Mouse (Mus musculus): Measurements from ENCODE around the gene Bcl11b.
A peak's percentile ranks its signal among the peaks of the same experiment; 100 is the strongest.

Gene Bcl11b

DNA sequence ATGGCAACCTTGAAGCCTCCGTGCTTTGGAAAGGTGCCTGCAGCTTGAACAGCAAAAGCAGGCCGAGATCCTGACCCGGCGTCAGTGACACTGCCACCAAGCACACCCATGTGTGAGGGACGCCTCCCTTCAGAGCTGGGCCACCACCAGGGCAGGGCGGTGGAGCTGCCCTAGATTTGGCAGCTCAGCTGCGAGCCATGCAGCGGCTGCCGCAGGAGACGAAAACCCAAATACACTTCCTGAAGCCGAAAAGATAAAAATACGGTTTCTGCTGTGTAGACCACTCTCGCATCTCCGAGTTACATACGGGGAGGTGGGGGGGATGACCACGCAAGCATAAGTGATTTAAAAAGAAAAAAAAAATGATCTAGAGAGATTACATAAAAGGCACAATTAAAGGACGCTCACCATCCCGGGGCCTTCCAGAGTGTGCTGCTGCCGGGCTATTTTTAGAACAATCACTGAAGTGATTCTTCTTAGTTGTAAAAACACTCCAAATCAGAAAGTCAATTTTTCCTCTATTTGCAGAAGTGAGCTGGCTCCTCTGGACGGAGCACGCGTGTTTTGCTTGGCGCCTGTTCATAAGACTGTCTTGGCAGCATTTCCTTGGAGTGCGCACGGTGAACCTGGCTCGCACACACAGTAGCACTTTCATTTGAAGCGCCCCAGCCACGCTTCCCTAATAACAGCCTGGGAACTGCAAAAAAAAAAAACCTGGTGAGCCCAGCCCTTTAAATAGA is 72.6 kb downstream of the Bcl11b start:
- DNase-seq = peak; percentile 48 to 67

DNA sequence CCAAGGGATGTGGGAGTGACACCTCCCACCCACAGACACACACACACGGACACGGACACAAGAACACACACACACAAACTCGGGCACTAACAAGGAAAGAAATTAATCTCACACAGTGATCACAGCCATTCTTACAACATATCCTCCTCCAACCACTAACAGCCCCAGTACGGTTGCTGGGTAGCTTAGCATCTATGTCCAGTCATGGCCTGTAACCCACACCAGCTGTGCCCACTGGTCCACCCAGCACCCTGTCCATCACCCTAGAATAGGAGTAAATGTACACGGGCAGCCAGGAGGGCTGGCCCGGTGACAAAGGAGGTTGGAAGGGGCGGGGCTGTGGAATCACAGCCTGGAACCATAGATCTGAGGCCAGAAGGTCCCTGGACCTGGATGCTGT is 74.5 kb downstream of the Bcl11b start:
- DNase-seq = peak in 1 of 2 experiments; percentile 34

DNA sequence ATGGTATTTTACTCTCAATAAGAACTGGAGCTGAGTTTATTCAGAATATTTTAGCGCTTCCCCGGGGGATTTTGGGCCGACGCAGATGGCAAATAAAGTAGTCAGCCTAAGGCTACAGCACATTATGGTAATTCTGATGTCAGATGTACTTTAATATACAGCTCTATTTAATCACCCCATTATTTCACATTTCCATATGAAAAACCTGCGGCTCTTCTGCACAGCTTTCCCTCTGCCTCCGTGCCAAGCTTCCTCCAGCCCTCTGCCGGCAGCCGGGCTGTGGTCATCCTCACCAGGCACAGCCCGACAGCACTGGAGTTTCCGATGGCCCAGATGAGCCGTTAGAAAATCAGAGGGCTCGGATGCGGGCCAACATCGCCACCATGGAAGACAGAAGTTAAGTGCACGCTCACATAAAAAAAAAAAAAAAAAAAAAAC is 74.9 kb downstream of the Bcl11b start:
- DNase-seq = no peak

DNA sequence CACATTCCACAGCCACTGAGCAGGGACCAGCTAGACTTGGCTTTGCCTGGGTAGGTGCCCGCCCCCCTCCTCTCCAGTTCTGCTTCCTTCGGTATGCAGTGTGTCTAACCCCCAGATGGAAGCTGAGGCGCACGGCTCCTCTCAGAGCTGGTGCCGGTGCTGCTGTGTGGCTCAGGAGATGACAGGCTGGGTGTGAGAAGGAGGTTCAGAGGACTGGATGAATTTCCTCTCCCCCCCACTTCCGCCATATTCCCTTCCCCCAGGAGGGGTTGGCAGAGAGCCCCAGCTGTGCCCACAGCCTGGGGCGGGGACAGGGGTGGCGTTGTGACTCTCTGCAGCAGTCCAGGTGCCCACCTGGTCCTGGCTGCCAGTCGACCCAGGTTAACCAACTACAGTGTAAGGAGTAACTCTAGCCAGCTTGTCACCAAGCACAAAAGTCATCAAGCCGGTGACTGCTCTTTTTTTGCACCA is 75.4 kb downstream of the Bcl11b start:
- DNase-seq = peak in 1 of 2 experiments; percentile 27

DNA sequence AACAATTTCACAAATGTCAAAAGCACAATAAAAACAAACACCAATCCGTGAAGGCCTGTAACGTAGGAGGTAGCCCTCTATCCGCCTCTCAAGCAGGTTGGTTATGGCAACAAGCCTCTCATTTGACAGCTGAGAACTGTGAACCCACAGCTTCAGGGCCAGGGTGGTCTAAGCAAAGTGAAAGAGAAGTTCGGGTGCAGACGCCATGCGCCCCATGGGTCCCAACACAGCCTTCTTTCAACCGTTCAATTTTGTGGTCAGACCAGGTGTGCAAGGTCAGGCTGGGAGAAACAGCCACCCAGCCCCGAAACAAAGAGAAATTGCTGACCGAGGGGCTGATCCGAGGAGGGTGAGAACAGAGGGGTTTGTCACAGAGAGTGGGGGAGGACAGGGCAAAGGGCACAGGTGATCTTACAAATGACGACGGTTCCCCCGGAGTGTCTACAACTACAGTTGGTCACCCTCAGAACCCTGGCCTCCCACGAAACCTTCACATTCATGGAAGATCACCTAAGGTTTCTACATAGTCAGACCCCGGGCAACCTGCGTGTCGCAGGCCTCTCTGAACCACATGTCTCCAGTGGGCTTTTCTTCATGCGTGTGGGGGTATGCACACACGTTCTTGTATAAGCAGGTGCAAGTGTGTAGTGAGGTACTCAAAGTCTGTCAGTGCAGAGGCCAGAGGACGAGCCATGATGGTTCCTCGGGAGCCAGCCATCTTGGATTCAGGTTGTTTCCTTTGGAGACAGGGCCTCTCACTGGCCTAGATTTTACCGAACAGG is 77.1 kb downstream of the Bcl11b start:
- DNase-seq = no peak

DNA sequence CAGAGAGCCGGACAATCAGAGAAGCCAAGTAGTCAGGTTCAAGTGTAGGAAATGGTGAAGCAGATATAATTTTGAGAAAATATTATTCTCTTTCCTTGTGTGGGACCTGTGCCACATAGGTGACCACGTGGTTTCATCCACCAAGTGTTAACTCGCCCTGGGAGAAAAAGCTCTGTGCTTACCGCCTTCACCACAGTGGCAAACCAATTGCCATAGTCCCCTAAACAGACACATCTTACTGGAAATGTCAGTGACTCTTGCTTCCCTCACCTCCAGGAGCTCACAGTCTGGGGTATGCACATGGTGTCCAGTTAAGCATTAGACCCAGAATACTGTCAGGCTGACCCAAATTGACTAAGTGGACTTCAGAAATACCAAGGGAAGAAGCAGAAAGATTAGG is 78.7 kb downstream of the Bcl11b start:
- no peak for DNase-seq

DNA sequence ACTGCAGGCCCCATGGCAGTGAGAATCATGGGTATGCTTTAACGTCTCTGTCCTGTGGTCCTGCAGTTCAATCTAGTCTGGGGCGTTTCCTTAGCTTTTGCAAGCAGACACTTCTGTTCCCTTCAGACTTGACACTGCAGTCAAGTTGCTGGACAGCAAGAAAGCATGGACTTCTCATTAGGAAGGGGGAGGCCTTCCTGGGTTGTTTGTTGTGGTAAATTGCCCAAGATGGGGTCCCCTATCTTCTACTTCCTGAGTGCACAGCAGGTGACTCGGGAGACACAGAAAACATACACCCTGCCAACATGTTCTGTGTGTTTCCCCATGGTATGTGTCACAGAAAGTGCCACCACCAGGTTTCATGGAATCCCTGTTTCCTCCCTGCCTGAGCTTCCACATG is 79.4 kb downstream of the Bcl11b start:
- no peak for DNase-seq

DNA sequence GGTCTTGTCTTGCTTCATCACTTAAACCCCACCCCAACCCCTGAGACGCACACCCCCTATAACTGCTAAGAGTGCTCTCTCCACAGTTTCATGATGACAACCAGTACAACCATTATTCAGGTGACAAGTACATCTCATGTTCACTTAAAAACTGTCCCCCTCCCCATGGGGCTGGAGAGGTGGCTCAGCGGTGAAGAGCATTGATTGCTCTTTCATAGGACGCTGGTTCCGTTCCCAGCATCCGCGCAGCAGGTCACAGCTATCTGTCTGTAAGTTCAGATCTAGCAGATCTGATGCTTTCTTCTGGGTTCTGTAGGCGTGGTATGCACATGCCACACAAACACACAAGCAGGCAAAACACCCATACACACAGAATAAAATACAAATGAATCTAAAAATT is 81.2 kb downstream of the Bcl11b start:
- DNase-seq = no peak

DNA sequence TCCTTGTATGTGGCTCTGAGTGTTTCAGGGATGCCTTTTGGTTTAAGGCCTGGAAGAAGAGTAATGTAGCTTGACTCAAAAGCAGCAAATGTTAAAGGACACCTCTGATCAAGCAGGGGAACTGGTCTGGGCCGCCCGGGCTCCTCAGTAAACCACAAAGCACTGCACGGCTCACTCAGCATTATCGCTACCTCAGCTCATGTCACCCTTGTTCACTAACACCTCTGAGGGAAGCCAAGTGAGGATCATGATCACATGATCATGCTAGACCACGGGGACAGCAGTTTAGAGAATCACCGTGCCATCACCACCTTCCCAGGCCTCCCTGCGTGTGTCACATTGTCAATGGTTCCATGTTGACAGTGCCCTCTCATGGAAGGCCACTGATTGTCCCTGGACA is 81.8 kb downstream of the Bcl11b start:
- DNase-seq = no peak

DNA sequence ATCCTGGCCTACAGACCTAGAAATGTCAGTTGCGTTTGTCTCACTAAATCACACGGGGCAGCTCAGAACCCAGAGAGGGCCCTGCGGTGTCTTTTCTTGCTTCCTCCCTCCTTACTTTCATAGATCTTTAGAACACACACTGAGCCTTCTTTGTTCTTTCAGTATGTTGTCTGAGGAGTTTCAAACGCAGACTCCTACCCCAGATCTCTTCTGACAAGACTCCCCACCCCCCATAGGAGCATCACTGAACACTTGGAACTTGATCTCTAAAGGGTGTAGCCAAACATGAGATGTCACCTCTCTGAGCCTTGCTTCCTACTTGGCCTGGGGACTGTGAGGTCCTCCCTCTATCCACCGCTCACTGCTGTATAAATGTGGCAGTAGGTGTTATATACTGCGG is 82.2 kb downstream of the Bcl11b start:
- no peak for DNase-seq

DNA sequence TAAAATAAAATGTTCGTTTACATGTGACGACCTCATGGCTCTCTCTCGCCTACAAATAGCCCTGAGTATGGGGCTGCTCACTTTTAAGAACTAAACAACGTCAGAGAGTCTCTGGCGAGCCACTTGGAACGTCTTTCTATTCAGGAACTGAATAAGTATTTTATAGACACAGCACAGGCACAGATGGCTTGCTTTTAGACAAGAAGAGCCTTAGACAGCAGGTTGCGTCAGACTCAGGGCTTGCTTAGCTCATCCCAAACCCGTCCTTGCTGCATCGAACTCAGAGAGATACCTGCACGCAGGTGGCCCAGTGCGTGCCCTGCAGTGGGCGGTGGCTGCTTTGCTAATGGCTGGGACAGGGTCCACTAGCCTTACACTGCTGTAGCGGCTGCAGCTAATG is 82.7 kb downstream of the Bcl11b start:
- DNase-seq = no peak

DNA sequence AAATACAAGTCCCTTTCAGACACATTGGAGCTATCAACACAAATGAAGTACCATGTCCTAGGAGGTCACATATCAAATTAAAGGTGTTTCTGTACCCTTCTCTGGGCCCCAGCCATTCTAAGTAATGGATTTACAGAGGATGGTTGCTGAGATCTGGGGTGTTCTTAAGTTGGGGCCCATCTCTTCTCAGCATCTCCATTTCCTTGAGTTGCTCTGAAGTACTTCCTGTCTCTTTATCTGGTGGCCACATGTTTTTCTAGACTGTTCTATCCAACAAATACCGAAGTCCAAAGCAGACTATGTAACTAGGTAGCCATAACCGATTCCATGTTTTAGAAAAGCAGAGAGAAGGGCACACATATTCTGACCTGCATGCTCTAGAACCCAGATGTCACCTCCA is 83.3 kb downstream of the Bcl11b start:
- DNase-seq = no peak

DNA sequence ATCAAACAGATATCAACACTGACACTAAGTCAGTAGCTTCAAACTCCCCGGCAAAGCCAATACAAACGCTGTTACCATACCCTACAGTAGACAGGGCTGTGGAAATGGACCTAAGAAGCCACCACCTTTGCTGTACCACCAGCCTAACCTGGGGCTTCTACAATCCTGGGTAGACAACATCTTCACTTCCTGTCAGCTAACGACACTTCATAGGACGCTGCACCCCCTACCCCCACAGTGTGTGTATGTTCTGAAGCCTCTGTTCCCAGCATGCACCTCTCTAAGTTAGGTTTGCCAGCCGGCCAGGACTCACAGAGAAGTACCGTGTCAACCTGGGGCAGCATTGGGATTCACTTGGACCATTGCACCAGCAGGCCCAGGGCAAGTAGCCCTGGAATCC is 84.6 kb downstream of the Bcl11b start:
- no peak for DNase-seq

DNA sequence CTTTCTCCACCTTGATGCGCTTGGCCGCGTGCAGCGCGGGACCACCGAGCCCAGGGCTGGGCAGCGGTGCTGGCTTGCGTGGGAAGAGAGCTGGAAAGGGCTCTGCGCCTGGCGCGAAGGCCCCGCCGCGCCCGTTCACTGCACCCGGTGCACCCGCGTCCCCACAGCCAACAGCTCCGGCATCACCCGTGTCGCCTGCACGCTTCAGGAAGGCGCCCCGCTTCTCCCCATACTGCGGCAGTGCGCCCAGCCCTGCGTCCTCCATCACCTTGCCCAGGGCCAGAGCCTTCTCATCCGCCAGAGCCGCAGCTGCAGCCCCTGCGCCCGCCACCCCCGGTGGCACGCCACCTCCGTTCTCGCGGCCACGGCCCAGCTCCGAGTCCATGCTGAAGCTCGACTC is 87.4 kb downstream of the Bcl11b start:
- no peak for DNase-seq

DNA sequence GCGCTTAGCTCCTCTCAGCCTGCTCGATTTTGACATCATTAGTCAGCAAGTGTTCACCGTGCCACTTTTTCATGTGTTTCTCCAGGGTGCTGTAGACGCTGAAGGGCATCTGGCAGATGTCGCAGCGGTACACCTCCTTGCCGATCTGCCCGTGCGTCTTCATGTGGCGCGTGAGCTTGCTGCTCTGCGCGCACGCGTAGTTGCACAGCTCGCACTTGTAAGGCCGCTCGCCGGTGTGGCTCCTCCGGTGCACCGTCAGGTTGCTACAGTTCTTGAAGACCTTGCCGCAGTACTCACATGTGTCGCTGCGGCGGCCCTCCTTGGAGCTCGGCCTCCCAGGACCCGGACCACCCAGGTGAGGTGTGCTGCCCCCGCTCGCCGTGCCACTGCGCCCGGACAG is 88.0 kb downstream of the Bcl11b start:
- DNase-seq = no peak

DNA sequence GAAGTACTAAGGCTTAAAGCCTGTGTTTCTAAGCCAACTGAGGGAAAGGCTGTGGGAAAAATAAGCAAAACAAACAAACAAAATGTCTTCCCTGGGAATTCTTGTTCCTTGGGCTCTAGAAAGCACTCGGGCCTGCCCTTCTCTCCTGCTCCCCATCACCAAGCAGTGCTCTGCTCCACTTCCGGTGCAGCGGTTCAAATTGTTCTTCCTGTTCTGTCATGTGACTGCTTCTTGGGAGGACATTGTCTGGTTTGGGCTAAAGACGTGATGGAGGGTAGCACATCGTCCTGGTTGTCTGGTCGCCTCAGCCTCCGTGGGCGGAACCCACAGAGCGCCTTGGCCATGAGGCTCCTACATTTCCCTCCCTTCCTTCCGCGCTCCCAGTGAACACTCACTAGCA is 94.6 kb downstream of the Bcl11b start:
- no peak for DNase-seq

DNA sequence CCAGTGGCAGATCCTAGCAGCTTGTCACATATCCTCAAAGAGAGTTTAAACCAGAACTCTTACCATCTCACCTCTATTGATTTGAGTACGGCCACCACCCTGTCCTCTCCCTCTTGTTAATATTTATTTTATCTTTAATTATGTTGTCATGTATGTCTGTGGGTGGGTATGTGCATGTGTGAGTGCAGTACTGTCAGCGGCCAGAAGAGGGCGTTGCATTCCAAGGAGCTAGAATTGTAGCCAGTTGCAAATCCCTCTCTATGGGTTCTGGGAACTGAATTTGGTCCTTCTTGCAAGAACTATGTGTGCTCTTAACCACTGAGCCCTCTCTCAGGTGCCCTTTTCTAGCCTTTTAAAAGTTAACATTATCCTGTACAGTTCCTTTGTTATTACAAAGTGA is 98.1 kb downstream of the Bcl11b start:
- DNase-seq = no peak

DNA sequence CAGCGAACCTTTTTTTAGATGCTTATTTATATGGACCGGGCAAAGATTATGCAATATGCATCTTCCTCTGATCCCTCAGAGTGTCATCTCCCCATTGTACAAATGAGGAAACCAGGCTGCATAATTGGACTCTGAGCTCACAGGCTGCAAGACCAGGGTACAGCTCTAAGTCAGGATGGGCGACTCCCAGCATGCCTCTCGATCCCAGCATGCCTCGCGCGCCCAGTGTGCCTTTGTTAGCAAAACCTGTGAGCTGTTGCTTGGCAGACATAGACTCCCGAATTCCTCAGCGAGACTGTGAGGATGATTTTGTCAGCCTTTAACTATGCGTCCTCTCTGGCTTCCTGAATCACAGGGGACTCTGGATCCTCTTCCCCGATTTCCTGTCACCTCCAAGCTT is 98.9 kb downstream of the Bcl11b start:
- no peak for DNase-seq

DNA sequence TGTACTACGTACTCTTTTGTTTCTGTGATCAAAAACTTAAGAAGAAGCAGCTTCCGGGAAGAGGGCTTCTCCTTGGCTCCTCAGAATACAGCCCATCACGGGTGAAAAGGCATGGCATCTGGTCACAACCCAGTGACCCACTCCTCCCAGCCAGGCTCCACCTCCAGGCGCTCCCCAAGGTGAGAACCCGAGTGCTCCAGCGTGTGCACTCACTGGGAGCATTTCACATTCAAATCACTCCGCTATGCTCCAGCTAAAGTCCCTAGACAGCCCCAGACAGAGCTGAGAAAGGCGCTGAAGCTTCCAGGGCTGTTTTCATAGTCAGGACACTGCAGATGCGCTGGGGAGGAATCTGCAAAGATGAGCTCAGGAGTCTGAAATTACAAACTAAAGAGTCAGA is 99.5 kb downstream of the Bcl11b start:
- no peak for DNase-seq

DNA sequence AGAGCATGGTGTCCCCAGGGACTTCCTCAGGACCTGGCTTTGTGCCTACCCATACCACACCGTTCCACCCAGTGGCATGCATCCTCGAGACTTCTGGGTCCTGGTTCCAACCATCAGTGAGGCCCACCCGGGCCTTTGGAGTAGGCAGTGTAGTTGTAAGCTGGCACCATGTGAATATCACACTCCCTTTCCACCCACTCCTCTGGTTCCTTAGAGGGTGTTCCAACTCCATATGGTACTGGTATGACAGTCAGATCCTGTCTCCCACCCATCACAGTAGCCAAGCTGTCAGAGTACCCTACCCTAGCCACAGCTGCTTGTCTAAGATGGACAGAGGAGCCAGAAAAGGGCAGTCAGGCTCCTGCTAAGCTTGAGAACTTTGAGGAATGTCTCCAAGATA is 112.0 kb downstream of the Bcl11b start:
- DNase-seq = no peak

DNA sequence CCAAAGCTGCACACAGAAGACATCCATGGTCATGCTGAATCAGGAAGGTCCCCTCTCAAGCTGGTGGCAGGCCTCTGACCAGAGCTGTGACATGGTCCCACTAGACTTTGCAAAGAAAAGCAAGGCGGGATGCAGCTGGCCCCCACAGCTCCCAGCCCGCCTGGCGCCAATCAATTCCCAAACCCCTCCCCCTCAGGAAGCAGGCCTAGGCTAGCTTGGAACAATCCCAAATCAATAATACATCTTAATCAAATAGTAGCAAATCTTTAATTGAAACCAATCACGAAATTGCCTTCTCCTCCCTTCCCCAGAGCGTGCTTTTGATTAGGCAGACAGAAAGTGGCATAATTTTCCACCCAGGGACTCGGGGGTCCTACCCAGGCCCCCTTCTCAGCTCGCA is 113.1 kb downstream of the Bcl11b start:
- no peak for DNase-seq

DNA sequence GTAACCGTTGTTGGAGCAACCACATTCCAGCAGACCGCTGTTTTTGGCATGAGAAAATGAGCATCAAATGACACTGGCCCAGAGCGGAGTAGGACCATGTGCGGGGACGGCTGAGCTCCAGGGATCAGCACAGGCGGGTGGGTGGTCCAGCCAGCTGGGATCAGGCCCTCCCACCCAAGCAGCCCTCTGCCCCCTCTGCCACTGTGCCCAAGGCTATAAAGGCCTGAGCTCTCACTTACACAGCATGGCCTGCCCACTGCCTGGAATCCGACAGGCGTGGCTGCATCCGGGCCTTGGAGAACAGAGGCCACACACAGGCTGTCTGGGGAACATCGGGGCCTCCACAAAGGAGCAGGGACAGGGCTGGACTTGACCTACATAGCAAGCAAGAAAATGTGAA is 113.6 kb downstream of the Bcl11b start:
- DNase-seq = no peak

DNA sequence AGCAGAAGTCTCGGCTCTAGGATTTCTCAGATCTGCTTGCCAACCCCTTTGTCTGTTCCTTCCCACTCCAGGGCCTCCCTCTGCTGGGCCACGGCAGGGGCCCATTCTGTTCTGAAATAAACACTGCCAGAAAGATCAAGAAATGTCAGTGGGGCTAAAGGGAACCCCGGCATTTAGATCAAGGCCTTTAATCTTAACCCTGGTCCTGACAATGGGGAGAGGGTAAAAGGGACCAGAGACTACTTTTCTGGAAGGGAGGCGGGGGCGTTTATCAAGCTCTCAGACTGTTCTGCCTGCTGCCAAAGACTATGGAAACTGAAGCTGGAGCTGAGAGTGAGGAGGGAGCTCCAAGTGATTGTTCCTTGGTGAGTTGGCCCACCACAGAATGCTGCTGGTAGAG is 114.8 kb downstream of the Bcl11b start:
- no peak for DNase-seq

DNA sequence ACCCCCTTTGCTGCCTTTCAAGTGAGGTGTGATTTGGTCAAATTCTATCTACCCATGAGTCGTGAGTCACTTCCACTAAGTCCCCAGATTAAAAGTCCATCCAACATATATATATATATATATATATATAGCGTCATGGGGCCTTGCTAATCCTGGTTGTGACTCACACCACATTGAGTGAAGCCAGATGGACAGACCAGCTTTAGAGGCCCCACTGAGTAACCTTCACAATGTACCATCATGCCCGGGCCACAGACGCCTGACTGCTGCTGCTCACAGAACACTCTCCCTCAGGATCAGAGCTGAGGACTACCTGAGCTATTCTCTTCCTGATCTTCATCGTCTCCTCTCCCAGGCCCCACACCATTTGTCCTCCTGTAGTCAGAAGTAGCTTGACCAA is 115.4 kb downstream of the Bcl11b start:
- no peak for DNase-seq

DNA sequence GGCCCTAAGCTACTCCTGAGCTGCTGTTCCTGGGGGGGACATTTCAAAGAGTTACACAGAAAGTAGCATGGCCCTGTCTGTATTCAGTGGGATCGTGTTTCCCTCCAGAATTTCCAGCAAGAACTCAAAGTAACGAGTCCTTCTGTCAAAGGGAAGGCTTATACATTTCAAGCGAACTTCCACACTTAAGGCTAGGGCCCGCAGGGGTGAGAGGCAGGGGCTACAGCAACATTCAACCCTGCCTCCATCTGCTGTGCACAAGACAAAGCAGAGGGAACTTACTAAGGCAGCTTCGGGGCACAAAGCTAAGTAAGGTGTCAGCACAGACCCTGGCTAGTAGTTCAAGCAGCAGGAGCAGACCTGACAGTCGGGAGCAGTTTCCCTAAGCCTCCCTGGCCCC is 115.8 kb downstream of the Bcl11b start:
- DNase-seq = no peak
